Mouse (Mus musculus): ENCODE data around the gene Gsk3a.
A peak's percentile ranks its signal among the peaks of the same experiment; 100 is the strongest.

The Gsk3a gene

DNA sequence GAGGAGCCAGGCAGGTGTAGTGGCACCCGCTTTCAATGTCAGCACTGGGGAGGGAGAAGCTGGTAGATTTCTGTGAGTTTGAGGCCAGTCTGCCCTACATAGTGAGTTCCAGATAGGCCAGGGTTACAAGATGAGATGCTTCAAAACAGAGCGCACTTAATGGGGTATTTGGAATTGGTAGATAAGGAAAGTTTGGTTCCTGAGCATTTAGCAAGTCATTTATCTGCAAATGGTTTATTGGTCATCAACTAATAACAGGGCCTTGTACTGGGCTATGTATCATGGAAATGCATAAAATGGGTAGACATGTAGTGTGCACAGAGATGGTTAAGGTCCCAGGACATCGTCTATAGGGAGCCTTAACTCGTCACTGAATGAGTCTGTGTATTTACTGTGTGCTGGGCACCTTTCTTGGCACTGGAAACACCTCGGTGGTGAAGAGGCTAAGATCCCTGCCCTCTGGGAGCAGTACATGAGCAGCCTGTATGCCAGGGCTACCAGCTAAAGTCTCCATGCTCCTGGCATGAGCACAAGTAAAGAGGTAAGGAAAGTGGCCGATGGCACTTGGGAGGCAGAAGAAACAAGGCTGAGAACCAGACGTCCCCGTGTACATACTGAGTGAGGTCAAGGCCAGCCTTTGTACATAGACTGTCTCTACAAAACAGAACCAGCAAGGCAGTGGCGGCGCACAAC lies 15.2 kb downstream of the Gsk3a start:
- DNase-seq (ENCODE audit: low read depth, low spot score) = no peak

DNA sequence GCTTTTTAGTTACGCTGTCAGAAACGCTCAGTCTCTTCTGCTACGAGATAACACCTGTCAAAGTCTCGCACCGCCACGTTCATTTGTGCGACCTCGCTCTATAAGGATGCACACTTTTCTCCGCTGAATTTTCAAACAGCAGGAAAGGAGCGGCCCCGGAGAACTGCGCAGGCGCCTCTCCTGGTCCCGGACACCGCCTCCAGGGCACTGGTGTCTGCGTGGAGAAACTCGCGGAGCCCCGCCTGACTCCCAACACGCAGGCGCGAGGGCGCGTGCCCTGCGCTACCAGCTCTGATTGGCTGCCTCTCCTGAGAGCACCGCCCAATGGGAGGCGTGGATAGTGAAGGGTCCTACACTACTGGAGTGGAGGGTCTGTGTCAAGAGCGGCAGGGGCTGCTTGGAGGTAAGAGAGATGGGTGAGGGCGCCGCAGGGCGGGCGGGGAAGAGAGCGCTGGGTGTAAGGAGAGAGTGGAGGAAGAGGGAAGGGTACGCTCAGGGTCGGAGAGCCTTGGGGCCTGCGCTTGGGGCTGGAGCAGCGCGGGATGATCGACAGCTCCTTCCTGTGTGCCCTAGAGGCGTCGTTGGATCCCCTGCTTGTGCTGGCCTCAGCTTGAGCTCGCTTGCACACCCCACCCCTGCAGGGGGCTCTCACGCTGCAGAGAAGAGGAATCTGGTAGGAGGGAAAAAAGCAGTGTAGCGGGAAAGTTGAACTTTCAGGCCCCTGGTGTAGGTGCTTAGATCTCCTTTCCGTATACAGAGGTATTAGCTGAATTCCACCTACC lies 16.4 kb downstream of the Gsk3a start, which contains the start of gene Zfp526:
Gene Zfp526, plus strand, starts transcription at position 324 of the 782 bp plus-strand sequence.
- peak; percentile 99 for DNase-seq (ENCODE audit: low read depth, low spot score)

DNA sequence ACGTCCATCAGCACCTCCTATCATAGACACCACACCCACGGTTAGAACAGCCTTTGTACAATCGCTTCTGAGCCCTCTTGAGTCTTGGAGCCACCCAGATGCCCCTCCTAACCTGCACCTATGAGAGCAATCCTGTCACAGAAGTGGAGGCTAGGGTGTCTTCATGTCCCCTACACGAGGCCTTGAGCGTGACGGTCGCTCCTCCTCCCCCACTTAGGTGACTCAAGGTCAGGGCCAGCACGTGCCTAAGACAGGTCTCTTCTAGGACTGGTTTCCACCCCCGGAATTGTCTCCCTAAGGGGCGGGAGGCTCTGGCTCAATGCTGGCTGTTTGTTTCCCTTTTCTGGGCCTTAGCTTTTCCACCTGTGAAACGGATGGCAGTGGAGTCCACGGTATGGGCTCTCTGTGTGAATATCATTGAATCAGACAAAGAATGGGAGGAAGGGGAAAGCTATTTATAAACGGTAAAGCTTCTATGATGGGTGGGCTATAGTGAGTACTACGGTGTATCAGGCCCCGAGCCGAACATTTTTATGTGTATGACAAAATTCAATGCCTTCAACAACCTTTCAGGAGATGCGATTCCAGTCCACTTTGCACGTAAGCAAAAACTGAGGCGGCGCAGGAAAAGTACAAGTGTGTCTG lies 17.1 kb downstream of the Gsk3a start, which contains the start of gene Dedd2:
Gene Dedd2, minus strand, starts transcription at position 159 of the 645 bp plus-strand sequence.
- DNase-seq (ENCODE audit: low read depth, low spot score) = no peak

DNA sequence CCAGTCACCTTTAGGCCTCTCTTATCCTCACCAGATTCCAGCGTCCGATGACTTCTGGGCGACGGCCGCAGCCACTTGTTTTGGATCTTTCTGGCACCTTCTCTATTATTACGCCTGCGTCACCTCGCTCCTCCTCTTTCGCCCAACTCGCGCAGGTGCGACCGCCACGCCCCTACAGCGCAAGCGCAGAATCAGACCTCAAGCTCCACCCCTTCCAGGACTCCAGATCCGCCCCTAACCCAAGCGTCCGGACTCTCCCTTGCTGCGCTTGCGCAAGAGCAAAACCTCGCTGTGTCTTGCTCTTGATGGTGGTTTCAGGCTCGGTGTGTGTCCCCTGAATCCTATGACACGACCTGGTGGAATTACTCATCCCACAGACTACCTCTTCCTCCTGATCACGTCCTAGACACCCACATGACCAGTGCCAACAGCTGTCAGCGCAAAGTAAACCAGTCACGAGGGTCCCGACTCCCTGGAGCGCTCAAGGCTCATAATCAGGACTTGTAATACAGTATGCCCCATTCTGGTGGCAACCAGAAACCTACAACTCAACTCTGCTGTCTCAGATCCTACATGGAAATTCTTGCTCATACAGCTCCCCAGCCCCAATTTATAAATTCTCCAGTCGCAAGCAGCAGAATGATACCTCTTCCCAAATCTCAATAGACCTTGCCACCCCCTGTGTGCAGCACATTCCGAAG lies 17.7 kb downstream of the Gsk3a start:
- peak; percentile 99 for DNase-seq (ENCODE audit: low read depth, low spot score)

DNA sequence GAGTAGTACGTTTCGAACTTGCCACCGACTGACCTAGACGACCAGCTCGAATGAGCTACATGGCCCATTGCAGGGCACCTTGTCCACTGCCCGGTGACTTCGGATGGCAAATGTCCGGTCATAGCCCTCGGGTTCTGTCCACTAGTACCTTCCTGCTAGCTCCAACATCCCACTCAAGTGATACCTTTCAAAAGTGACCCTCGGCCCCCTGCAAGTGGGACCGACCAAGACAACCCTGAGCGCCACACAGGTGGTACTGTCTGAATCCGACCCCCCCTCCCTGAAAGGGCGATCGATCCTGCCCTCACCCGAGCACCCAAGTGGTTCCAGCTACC lies 18.3 kb downstream of the Gsk3a start:
- no peak for DNase-seq (ENCODE audit: low read depth, low spot score)

DNA sequence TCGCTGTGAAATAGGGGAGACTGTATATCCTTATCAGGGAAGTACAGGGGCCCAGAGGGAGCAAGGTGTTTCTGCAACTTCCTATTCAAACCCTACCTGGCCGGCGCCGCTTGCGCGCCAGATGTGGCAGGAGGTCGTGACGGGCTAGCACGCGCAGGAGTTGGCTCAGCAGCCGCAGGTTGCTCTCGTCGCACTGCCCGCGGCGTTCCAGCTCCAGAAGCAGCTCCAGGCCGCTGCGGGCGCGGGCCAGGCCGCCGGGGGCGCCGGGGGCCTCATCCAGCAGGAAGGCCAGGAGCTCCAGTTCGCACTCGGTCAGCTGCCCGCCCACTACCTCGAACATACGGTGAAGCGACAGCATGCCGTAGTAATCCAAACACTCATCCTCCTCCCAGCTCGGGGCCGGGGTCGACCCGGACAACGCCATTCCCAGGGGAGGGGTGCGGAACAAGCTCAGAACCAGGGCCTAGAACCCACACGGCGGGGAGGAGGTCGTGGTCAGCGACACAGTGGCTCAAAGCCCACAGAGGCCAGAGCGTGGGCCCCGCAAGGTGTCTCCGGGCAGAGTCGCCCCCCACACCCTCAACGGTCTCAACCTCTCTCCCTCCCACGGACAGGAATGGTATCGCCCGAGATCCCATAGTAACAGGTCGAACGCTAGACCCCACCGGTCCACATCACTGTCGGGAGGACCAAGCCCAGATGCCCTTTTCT lies 18.8 kb downstream of the Gsk3a start:
- peak; percentile 67 for DNase-seq (ENCODE audit: low read depth, low spot score)

DNA sequence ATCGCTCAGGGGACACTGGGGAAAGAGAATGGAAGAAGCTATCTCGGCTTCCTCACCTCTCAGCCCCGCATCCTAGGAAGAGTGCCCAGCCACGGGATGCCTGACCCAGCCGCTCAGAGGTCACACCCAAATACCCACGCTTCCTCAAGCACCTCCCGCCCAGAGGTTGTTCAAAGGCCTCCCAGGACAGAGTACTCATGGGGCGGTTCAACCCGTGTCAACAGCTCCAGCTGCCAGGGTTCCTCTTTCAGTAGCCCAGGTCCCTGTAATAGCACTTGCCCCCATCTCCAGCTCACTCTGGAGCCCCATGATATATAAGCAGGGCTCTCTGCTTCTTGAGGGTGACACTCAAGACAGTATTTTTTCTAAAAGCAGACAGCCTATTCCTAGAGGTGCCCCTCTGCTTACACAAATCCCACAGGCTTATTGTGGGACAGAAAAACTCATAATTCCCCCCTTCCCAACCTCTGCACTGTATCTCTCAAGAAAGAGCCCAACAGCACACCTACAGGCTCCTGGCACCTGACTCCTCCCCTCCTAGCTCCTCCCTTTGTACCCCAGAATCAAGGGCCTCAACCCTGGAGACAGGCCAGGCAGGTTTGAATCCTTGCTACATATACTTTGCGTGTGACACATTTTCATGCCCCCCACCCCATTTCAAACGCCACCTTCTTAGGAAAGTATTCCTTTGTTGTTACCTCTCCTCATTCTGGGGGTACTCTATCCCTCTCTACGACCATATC lies 19.8 kb downstream of the Gsk3a start:
- DNase-seq (ENCODE audit: low read depth, low spot score) = no peak

DNA sequence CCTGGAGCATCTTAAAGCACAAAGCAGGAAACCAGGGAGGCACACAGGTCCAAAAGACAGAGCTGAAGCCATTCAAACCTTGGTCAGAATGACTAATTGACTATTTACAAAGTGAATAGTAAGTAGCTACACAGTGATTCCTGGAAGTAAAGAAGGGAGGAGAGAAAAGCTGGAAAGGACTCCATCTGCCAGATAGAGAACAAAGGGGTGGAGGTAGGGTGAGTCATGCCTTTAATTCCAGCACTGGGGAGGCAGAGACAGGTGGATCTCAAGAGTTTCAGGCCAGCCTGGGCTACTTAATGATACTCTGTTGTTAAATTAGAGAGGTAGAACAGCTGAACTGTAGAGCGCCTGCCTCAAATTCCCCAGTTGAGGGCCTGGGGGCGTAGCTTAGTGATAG lies 23.5 kb downstream of the Gsk3a start:
- no peak for DNase-seq (ENCODE audit: low read depth, low spot score)

DNA sequence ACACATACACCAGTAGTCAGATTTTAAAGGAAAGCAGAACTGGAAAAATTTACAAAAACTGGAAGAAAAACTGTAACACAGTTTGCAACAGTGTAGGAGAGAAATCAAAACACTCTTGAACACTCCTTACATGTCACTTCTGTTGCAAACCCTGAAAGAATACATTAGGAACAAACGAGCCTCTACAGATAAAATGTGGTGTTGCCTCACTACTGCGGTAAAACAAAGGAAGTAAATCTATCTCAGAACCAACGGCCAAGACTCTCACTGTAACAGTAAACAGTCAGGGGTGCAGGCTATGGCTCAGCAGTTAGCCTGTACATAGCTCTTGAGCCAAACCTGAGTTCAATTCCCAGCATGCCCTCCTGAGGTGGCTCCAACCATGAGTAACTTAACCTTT lies 24.6 kb downstream of the Gsk3a start:
- DNase-seq (ENCODE audit: low read depth, low spot score) = no peak

DNA sequence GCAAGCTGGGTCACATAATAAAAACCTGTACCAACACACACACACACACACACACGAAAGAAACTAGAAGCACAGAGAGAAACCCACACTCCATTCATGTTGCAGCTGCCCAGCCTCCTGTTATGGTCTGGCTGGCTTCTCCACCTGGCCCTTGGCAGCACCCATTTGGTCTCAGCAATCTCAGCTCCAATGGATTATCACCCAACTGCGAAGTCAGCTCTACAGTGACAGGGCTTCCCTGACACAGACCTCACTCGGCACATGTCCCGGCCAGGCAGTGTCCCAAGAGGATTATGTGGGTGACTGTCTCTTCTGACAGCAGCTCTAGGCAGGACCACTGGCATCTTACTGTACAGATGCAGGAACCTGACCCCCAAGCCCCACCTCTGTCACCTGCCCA lies 27.2 kb downstream of the Gsk3a start:
- DNase-seq (ENCODE audit: low read depth, low spot score) = no peak

DNA sequence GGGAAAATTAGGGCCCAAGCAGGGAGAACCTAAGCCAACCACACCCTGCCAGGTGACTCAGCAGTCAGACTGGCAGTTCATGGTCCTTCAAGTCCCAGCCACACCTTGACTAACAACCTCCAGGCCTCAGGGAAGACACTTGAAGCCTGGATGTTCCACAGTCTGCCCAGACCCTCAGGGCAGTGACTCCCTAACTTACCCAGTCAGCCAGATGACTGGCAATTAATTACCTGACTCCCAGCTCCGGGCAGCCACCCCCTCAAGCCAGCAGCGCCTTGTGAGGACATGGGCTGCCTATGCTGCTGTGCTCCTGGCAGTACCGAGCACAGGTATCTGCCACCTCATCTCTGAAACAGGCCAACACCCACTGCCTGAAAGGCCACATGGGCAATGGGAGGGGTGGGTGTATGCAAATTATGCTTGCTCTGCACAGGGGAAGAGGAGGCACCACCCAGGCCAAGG lies 28.5 kb downstream of the Gsk3a start:
- no peak for DNase-seq (ENCODE audit: low read depth, low spot score)

DNA sequence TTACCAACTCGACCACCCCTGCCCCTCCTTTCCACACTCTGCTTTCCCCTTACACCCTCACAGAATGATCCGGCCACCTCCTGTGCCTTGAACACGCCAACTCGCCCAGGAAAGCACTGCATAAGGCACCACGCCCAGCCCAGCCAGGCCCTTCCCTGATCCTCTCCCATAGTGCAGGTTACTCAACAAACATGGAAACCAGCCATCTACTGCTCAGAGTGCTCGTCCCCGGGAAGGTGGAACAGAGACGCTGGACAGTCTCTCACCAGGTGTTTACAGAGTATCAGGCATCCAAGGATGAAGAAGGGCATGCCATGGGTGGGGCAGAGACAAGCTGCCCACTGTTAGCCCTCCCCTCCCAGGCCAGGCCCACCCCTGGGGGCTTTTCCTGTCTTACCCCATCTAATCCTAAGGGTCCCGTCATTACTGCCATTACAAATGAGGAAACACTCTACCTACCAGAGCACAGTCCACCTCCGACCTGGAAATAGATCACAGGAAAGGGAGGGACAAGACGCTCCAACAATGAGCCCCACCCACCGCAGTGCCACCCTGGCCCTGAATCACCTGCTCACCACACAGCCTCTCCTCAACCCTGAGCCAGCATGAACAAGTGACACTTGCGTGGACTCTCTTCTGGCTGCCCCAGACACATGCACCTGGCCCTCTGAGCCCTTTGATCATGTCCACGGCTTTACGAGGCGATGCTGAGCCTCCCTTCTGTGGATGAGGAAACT lies 31.4 kb downstream of the Gsk3a start:
- no peak for DNase-seq (ENCODE audit: low read depth, low spot score)

DNA sequence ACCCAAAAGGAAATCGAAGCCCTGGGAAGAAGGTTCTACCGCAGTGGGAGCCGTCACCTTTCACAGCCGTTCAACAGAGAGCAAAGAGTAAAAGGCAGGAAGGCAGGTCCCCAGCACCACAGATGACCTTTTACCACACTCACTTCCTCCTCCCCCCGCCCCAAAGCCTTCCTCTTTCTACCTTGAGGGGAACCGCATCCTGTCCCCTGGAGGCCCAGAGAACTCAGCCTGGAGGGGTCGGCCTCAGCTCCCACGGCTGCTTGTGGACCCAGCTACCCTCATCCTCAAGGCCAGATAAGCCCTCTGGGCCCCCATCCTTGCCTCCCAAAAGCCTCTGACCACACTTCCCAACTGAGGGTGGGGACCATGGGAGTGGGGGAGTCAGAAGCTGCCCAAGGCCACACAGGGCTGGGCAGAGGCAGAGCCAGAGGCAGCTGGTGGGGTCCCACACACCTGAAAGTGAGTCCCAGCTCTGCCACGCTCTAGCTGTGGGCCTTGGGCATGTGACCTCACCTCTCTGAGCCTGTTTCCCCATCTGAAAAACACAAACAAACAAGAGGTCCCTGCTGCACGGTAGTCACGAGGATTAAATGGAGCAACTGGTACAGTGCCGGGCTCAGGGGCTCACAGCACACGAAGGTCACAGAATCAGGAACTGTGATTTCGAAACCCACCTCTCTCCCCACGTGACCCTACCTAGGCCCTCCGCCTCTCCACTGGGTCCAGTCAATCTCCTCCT lies 32.1 kb downstream of the Gsk3a start:
- DNase-seq (ENCODE audit: low read depth, low spot score) = no peak

DNA sequence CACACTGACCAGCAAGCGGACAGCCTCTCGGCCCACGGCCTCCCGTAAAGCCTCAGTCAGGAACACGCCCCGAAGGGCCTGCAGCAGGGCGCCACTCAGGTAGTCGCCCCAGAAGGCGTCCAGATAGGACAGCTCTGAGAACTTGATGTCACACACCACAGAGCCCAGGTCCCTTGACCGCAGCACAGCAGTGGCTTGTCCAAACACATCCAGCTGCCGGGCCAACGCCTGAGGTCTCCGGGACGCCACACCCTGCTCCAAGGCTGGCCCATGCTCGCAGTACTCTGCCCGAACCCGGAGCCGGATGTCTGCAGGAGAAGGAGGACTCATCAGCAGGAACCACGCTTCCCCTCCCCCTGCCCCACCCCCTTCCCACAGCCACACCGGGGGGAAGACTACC lies 34.0 kb downstream of the Gsk3a start:
- no peak for DNase-seq (ENCODE audit: low read depth, low spot score)

DNA sequence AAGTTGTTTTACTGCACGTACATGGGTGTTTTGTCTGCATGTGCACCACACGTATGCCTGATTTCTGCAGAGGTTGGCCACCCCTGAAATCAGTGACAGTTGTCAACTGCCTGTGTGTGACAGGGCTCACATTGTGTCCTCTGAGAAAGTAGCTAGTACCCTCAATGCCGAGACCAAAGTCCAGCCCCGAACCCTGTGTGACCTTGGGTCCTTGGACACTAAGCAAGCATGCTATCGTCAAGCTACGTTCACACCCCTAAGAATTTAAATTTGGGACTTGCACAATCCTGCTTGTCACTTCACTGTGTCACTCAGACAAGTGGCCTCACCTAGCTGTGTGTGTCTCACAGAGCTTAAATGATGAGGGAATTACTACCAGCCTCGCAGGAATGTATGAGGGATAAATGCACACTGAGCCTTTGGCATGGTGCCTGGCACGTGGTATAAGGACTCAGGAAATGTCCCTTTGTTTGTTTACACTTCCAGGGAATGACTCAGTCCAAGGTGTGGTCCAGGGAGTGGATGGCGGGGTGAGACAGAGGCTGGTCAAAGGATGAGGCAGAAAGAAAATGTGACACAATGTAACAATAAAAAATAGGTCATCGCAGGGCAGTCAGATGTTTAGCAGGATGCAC lies 40.1 kb downstream of the Gsk3a start:
- DNase-seq (ENCODE audit: low read depth, low spot score) = peak; percentile 22

DNA sequence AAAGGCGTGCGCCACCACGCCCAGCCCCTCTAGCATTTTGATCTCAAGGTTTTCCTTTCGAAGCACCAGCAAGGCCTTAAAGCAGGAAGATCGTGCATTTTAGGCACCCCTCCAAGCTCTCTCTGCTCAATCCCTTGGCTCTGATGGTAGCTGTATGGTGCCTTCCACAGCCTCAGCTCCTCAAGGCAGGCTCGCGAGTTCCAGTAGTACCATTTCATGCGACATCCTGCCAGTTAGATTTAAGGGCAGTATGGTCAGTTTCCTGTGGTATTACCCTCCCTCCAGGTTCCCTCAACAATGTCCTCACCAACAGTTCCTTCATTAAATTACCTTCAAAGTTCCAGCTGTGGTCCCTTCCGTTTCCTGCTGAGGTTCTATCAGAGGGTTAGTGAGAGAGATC lies 41.5 kb downstream of the Gsk3a start:
- no peak for DNase-seq (ENCODE audit: low read depth, low spot score)

DNA sequence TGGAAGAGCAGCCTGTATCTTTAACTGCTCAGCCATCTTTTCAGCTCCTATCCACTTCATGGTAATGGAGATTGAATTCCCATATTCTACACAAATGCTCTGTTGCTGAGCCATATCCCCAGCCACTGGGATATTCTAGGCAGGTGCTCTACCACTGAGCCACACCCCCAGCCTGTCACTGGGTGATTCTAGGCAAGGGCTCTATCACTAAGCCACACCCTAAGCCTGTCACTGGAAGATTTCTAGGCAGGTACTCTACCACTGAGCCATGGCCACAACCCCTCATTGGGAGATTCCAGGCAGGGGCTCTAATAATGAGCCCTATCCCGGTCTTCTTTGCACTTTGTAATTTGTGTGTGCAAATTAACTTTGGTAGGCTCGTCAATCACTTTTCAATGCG lies 42.5 kb downstream of the Gsk3a start:
- no peak for DNase-seq (ENCODE audit: low read depth, low spot score)

DNA sequence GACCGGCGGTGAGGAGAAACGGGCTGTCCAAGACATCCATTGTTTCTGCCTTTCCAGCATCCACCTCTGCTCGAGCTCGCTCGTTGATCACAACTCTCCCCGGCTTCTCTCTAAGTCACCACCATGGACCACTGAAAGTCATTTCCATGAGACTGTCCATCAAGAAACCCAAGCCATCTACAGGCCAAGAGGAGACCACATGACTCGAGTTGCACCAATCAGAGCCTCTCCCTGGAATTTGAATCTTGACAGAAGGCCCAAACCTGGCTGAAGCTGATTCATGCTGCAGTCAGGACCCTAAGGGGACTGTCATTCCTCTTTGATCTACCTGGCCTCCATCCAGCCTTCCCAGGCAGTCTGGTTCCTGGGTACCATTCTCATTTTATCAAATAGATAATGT lies 45.5 kb downstream of the Gsk3a start:
- peak; percentile 30 for DNase-seq (ENCODE audit: low read depth, low spot score)

DNA sequence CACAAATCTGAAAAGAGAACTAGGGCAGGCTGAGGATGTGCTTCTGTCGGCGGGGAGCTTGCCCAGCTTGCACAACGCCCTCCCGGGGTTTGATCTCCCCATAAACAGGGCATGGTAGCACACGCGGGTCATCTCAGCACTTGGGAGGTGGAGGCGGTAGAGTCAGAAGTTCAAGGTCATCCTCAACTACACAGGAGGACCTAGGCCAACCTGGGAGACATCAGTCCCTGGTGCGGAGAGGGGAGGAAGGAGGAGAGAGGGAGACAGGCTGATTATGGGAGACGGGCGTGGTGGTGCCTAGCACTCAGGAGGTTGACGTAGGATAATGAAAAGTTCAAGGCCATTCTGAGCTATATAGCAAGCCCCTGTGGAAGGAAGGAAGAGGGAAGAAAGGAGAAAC lies 46.8 kb downstream of the Gsk3a start:
- no peak for DNase-seq (ENCODE audit: low read depth, low spot score)
